Mouse (Mus musculus) urinary bladder, adult 2 months (tissue): ENCODE data around the gene Man2a1. TPM values are rescaled to one million over a fixed set of nuclear protein-coding genes. Genes with fewer than 3 reads are reported as not detected.
"Not testable (repeated sequence)": the region's sequence is repeated elsewhere in the genome, so short reads cannot be mapped to it uniquely, and the experiment has no call there.

Experiments
- DNase-seq: peaks from one replicate; pipeline ENCODE4 v3.0.0; 2022; ENCODE audit warnings: low spot score
- polyA plus RNA-seq: library from polyadenylated mRNA; depleted of rRNA; stranded (reverse); fragments of >200 nt; gene quantifications from 2 replicates; pipeline ENCODE4 v1.2.3, GENCODE M21; 2012

Gene Man2a1
- polyA plus RNA-seq, 1 experiment: 25.5 TPM

DNA sequence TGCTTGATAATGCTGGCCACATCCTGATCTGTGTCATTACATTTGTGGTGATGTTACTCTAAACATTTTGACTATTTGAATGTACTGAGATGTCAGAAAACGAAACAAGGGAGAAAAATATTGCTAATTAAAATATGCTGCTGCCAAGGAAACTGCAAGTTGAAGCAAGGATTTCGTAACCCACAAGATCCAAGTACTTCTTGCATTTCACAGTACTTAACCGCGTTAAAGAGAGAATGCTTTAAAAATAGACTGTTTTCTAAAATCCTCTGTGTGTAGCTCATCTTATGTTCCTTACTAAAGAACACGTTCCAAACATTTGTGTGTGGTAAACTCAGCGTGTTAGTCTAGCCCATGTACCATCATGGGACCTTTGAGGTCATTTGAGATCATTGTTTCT, 153.0 kb downstream of the Man2a1 start:
- DNase-seq: no peak

DNA sequence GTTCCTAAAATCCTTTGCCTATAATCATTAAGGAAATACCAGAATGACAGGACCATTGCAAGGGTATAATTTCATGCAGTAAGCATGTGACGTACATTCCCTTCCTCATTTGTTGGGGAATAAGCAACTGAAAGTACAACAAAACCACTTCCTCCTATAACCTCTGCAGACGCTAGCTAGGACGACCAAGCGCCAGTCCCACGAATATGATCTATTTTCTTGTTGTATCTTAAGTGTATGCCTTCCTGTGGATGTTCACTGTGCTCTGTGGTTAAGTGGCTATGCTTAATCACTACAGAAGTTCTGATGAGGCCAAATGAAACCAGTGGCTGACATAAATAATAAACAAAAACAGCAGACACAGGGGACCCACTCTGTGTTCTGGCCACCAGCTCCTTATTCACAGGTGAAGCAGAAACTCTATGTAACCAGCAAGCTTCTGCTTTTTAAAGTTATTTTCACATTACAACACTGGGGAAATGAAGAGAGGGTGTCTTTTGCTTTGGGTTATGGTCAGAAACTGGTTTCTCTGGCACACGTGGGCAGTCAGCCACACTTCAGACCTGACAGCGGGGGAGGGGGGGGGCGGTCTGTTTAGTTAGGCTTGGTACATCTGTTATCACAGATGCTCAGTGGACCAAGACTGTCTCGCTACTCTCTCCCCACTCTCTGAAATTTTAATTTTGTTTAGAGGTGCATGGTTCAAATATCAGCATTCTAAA, 153.8 kb downstream of the Man2a1 start:
- no peak for DNase-seq

DNA sequence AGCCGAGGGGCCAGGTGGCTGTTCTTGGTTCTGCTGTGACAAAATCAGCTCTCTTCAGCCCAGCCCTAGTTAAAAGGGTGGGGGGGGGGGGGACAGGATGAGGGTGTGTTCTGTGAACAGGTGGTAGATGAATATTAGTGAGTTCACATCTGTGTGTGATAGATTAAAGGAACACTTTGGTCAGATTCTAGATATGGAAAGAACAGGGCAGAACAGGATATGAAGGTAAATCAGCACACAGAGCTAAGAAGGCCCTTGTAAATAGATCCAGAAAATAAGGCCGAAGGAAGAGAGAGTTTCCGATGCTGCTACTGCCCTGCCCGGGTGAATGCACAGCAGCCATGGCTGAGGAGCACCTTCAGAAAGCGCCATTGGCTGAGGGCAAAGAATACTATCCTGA, 154.7 kb downstream of the Man2a1 start:
- no peak for DNase-seq

DNA sequence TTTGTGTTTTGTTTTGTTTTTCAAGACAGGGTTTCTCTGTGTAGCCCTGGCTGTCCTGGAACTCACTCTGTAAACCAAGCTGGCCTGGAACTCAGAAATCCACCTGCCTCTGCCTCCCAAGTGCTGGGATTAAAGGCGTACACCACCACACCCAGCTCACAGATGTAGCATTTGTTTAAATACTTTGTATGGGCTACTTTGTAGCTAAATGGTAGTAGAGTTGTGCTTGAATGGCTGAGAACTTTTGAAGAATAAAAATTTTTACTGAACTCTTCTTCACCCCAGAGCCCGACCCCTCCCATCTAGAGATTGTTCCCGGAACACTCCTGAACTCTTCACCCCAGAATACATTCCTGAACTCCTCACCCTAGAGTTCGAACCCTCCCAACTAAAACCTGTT, 162.1 kb downstream of the Man2a1 start:
- DNase-seq: not testable (repeated sequence)

DNA sequence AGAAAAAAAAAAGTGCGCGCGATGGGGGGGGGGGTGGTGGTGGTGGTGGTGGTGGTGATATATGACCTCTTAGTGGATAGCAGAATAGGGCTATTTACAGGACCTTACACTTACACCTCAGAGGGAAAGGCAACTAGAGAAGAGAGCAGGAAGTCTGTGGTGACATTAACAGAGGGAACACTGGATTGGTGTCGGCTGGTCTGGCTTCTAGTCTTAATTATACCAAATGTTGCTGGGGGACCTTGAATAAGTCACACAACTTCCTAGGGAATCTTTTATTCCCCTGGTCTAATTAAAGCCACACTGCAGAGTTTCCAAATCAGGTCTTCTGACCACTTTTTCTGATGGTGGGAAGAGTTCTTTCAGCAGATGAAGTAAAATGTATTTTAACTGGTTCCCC, 163.0 kb downstream of the Man2a1 start:
- no peak for DNase-seq

DNA sequence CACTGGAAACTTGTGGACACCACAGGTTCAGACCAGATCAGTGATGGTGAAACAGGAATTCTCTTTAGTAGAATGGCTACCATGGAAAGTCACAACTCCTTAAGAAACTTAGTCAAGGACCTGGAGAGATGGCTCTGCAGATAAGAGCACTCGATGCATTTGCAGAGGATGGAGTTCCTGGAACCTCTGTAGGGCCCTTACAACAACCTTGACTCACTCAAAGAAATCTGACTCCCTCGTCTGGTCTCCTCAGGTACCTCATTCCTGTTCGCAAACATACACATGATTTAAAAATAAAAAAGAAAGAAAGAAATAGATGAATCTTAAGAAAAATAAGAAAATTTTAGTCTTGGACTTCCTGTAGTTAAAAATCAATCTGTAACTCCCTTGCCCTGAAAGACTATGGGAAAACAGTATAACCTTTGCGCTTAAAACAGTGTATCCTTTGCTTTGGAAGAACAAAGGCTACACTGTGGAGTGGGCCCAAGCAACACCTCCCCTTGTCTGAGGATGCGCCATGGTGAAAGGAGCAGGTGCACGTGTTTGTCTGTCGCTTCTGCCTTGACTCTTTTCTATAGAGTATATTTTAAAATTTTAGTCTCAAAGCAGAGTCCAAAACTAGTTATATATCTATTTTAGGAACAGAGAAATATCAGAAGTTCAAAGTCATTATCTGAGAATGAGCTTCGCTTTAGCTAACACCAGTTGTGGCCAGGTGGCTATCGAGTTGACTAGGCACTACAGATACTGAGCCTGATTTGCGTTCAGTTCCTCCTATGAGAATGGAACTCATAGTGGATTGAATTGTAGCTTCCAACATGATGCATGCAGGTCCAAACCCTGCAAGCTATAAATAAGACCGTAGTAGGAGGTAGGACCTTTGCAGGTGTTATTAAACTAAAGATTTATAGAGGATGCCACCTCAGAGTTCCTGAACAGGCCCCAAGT, 163.9 kb downstream of the Man2a1 start:
- DNase-seq: no peak

DNA sequence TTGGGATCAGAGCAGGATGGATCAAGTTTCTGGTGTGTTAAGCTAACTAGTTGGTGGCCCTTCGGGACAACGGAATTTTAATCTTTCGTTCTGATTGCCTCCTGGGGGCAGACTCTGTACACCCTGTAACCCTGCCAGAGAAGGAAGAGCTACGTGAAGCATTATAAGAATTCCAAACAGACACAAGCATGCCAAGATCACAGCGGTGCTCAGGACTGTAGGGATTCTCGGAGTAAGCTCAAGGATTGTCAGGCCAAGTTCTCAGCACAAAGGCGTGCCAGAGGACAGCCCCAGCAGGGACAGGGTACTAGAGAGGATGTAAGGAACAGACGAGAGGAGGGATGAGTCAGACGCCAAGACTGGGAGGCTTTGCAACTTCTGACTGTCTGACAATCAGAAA, 164.8 kb downstream of the Man2a1 start:
- DNase-seq: no peak

DNA sequence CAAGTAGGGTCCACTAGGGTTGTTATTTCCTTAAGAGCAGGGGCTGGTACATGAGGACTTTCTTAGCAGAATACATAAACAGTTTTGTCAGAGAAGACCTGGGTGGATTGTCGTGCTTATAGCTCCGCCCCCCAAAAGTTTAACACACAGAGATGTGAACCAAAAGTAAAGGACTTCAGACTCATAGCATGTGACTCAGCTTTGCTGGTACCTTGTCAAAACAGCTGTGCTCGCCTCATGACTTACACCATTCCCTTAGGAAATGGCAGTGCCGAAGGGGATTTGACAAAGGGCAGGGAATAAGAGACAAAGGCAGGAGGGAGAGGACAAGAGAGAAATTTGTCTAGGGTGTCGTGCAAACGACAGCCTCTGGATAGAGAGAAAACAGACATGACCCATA, 166.0 kb downstream of the Man2a1 start:
- no peak for DNase-seq

DNA sequence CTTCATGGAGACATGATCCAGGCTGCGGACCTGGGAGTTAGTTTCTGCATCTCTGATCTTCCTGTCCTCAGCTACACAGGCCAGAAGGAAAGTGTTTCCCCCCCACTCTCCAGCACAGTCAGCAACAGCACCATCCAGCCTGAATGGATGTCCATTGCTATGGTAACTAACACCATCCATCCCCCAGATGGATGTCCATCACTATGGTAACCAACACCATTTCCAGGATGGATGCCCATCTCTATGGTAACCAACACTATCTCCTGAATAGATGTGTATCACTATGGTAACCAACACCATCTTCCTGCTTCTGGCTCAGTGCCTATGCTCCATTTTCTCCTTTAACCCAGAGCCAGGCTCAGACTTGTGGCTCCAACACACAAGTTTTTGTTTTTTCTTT, 169.7 kb downstream of the Man2a1 start:
- no peak for DNase-seq

DNA sequence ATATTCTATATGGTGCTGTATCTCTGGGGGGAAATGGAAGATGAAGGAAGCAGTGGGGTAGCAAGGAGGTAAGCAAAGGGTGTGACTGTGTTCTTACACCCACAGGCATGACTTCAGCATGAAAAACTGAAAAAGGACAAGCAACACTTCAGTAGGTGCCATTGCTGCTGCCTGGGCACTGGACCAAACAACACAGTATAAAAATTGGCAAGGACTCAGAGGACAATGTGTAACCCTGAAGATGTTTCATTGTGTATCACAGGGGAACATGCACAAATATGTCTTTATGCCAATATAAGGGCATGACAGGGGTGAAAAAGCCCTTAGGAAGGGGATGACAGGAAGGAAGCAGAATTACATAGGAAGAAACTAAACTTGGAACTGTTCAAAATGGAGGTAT, 172.1 kb downstream of the Man2a1 start:
- DNase-seq: no peak

DNA sequence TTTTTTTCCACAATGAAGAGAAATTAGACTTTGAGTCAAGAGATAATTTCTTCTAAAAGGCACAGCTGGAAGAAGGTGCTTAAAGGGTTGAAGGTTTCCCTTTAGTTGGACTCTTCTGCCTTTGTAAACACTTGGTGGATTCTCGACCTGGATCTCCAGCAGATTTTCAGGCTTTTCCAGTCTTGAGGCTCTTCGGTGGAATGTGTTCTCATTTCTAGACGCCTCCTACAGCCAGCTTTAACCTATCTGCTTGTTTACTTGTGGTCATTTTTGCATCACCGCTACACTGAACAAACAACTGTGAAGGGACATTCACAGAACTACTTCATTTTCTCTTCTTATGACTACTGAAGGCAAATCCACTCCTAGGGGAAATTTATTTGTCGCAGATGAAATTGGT, 173.7 kb downstream of the Man2a1 start:
- DNase-seq: no peak

DNA sequence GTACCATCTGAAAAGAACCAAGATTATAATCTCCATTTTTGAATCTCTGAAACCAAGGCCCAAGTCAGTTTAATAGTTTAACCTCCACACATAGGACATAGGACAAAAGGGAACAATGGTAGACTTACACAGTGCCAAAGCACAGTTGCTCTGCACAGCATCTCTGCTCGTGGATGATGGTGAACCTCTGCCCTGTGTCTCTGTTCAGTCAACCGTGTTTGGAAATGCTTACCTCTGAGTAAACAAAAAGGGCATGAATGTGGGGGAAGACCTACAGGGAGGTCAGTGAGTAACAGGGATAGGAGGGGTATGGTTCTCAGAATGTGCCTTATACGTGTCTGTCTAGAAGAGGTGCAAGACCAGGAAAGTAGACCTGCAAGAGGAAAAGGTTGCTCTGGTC, 177.8 kb downstream of the Man2a1 start:
- no peak for DNase-seq

DNA sequence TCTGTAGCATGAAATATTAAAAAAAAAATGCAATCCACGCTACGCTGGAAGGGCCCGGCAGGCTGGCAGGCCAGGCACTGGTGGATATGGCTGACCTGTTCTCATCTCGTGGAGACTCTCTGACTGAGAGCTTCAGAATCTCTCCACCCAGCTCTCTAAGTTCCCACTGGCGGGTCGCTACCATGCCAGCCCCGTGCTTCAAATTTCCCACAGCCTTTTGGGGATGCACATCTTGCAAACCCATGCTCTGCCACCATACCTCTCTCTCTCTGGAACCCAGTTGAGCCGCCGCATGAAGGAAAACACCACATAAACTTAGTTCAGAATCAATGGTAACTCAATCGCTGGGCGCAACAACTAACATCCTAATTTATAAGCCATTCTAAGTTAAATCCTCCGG, 178.2 kb downstream of the Man2a1 start:
- DNase-seq: no peak

DNA sequence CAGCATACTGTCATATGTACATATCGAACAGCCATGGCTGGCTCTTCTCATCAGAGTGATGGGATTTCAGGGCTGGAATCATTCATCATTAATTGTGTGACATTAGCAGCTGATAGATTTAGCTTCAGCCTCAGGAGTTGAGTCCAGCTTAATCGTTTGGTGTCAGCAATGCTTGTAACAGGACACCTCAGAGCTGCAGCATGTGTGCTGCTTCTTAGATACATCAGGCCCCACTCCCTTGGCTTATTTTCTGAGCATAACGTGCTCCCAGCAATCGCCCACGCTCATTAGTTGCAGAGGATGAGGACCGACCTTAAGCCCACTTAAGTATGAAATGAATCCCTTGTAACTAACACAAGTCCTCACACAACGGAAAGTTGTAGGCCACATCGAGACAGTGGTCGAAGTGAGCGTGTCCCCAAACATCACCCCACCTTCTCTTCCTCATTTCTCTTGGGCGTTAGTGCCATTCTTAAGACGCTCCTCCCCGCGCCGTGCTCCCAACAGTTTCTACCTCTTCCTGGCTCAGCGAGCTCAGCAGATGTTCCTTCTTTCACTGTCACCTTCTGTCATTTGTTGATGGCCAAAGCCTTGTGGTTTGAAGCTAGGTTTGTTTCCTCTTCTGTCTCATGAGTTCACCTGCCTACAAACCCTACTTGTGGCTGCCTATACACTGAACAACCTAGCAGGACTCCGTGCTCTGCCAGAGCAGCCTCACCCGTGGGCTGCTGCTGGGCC, 180.4 kb downstream of the Man2a1 start:
- DNase-seq: no peak

DNA sequence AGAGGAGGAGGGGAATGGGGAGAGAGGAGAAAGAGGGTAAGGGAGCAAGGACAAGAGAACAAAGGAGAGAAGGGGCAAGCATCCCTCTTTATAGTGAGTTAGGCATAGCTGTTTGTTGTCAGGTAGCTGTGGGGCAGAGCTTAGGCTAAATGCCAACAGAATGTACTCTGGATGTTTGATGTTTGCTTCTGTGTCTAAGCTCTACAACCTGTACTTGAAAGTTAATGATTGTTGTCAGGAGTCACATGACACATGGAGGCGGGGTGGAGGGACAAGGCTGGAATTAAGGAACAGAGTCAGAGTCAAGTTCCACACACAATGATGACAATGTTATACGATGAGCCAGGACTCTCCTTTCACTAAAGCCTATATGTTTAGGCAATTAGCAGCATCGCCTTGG, 181.8 kb downstream of the Man2a1 start:
- no peak for DNase-seq

DNA sequence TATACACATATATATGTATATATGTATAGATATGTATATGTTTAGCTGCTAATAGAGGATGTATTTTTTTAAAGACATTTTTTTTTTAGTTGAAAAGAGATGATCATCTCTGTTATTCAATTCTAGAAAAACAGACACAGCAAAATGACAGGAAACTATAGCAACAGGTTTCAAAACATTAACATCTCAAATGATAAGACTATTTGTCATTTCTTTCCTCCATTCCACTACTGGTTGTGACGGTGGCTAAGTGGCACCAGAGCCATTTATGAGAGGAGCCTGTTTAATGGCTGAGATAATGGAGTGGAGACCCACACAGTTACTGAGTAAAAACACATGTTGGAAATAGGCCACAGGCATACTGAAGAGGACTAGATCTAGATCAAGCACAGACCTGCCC, 185.4 kb downstream of the Man2a1 start:
- no peak for DNase-seq

DNA sequence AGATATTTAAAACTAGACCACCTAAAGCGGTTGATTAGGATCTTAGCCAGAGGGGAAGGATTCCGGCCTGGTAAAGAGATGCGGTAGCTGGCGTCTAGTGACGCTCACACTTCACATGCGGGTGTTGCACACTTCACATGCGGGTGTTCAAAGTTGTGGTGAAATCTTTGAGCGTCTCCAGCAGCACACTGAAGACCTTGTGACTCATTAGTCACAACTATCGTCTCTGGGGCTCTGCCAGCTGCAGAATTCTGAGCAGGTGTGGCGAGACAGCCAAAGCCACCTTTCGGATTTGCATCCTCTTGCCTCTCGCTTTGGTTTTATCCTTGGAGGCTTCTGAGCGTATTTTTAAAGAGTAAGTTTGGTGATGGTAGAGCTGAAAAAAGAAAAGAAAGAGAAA, 187.8 kb downstream of the Man2a1 start:
- no peak for DNase-seq

DNA sequence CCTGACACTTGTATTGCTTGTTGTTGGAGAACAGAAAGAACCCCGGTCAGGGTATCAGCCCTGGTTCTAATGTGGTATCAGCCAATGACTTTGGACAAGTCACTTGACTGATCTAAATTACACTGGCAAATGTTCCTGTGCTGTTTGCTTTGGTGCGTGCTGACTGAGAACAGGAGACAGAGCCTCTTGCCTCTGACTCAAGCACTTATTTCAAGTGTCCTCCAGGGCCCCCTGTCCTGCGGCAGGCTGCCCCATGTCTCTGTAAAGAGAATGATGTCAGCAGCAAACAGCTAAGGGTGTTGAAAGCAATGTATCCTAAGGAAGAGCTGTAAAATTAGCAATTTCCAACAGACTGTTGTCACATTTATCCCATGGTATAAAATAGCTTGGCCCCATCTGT, 188.6 kb downstream of the Man2a1 start:
- no peak for DNase-seq

DNA sequence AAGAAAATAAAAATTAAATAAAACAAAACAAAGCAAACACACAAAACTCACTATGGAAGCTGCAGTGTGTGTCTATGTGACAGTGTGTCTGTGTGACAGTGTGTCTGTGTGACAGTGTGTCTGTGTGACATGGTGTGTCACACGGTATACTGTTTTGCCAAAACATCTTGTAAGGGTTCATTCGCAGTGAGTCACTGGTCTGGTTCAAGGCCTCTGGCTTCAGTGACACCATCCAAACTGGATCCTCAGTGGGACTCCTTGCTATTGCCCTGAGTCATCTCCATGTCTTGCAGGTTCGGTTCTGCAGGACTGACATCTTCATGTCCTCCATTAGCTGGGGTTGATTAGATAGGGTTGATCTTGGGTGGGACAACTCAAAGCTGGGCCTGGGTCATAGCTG, 191.5 kb downstream of the Man2a1 start:
- no peak for DNase-seq

DNA sequence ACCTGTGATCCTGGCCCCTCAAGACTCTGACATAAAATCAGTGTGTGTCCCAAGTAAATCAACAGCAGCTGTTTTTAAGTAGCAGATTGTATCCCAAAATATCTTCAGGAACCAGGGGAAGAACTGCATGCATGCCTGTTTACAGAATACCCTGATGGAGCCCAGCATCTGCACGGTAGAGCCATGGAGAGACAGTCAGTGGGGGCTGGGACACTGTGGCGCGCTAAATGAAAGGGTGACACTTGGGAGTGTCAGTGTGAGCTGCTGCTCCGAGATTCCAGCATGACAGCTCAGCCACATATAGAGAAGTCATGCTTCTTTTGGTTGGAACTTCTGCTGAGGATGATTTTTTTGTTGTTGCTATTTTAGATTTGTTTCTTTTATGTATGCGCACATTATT, 192.1 kb downstream of the Man2a1 start:
- no peak for DNase-seq

DNA sequence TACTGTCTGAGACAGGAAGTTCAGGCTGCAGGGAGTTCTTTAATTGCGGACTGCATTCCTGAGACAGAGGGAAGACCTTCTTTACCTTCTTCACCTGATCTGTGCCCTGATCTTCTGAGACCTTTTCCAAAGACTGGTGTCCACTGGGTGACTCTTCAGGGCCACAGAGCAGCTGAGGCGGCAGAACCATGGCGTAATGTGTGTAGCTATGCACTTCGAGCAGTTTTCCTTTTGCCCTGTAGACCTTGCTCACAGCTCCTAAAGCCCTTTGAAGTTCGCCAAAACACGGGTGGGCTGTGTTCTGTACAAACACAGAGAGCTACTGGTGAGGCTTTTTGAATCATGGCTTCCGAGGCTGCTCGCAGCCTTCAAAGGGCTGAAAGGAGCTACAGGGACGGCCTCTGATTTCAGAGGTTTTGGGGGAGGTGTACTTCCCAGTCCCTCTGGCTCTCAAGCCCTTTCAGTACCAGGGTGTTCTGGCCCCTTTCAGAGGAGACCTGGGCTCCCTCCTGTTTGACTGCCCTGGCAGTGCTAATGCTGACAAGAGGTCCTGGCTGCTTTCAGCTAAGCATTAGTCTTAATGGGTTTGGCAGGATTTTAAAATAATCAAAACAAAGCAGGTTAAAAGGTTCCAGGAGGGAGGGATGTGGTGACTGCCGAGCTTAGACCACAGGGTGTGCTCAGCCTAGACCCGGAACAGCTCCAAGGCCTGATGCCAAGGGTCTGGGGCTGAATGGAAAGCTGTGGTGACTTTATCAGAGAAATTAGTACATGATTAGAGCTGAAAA, 201.8 kb downstream of the Man2a1 start:
- no peak for DNase-seq

DNA sequence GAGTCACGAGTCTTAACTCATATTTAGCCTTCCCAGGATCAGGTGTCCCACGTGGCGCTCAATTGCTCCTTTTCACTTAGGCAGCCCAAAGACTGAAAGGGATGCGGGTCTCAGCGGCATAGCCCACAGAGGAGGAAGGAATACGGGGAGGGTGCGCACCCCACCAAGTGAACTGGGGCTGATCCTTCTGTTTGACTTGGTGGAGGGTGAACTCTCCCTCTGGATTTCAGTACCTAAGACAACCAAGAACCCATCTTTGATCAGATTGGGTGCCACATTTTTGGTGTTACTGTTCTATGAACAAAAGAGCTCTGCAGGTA, 202.4 kb downstream of the Man2a1 start:
- no peak for DNase-seq
